Mouse (Mus musculus): ENCODE results near the gene Zbtb25. TPM values are rescaled to one million over a fixed set of nuclear protein-coding genes. Genes with fewer than 3 reads are reported as not detected.
A peak's percentile ranks its signal among the peaks of the same experiment; 100 is the strongest.

Gene Zbtb25
- total and polyA plus RNA-seq, 2 experiments from 2014 or later = 11.5 to 19.9 TPM

DNA sequence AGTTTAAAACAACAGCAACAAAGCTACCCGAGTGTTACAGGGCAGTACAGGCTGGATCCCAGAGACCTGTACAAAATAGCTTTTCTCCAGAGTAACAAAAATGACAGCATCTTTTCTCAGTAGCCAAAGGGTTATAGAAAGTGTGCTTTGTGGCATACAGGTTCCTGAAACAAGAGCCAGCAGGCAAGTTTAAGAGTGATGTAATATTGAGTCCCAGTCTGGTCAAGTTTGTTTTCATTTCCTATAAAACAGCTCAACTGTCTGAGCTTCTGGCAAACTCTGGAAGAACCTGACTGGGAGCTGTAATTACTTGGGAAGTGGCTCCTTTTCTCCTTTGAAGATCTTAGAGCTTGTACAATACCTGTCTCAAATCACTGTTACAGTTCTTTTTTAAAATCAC, 37.8 kb upstream of the Zbtb25 start:
- Histone ChIP-seq H3K4me1 (ENCODE audit: insufficient read depth, low read length) (0 out of 2 replicates have a peak, but pooled peaks cover 8% of the 10 kb centered on the region), H3K9ac (replicated peaks; ENCODE audit: low read length, poor library complexity, severe bottlenecking) (no peak overlapping the region), H3K4me3 (ENCODE audit: low read depth, low read length) (no peak overlapping the region), H3K36me3 (ENCODE audit: insufficient read depth, low read length) (no peaks in the 10 kb centered on the region), H3K4me2 (ENCODE audit: low read depth, low read length, poor library complexity, severe bottlenecking) (no peak overlapping the region), H3K27me3 (ENCODE audit: insufficient read depth, low read length) (peaks cover 29% of the 10 kb centered on the region), H3K27ac (ENCODE audit: low read depth, low read length) (no peak overlapping the region), H3K9me3 (ENCODE audit: low read length) (no peaks in the 10 kb centered on the region)
- 47% methylated on average over 1 of the region's 1 CpGs for WGBS
- no peak for DNase-seq (ENCODE audit: low spot score)
- no peak for ATAC-seq (ENCODE audit: low FRiP score)
- no peak for TF ChIP-seq CTCF (IDR thresholded peaks at IDR 0.05)

DNA sequence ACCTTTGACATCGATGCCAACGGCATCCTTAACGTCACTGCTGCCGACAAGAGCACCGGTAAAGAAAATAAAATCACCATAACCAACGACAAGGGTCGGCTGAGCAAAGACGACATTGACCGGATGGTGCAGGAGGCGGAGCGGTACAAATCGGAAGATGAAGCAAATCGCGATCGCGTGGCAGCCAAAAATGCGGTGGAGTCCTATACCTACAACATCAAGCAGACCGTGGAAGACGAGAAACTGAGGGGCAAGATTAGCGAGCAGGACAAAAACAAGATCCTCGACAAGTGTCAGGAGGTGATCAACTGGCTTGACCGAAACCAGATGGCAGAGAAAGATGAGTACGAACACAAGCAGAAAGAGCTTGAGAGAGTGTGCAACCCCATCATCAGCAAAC, 36.6 kb upstream of the Zbtb25 start:
- WGBS = 3% methylated on average over 23 of the region's 23 CpGs
- Histone ChIP-seq H3K9ac (replicated peaks; ENCODE audit: low read length, poor library complexity, severe bottlenecking) (no peak overlapping the region), H3K4me2 (ENCODE audit: low read depth, low read length, poor library complexity, severe bottlenecking) (peak overlapping the region; percentile 73), H3K27ac (ENCODE audit: low read depth, low read length) (no peak overlapping the region), H3K27me3 (ENCODE audit: insufficient read depth, low read length) (peaks cover 34% of the 10 kb centered on the region), H3K4me3 (ENCODE audit: low read depth, low read length) (peak overlapping the region; percentile 56), H3K9me3 (ENCODE audit: low read length) (no peaks in the 10 kb centered on the region), H3K4me1 (ENCODE audit: insufficient read depth, low read length) (0 out of 2 replicates have a peak, but pooled peaks cover 8% of the 10 kb centered on the region), H3K36me3 (ENCODE audit: insufficient read depth, low read length) (no peaks in the 10 kb centered on the region)
- no peak for TF ChIP-seq CTCF (IDR thresholded peaks at IDR 0.05)
- no peak for ATAC-seq (ENCODE audit: low FRiP score)
- no peak for DNase-seq (ENCODE audit: low spot score)

DNA sequence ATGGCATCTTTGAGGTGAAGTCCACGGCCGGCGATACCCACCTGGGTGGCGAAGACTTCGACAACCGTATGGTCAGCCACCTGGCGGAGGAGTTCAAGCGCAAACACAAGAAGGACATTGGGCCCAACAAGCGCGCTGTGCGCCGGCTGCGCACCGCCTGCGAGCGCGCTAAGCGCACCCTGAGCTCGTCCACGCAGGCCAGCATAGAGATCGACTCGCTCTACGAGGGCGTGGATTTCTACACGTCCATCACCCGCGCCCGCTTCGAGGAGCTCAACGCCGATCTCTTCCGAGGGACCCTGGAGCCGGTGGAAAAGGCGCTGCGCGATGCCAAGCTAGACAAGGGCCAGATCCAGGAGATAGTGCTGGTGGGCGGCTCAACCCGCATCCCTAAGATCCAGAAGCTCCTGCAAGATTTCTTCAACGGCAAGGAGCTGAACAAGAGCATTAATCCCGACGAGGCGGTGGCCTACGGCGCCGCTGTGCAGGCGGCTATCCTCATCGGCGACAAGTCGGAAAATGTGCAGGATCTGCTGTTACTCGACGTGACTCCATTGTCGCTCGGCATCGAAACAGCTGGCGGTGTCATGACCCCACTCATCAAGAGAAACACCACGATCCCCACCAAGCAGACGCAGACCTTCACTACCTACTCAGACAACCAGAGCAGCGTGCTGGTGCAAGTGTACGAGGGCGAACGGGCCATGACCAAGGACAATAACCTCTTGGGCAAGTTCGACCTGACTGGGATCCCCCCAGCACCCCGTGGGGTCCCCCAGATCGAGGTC, 36.0 kb upstream of the Zbtb25 start:
- TF ChIP-seq CTCF (IDR thresholded peaks at IDR 0.05) = peak; percentile 18; the same call in 1 of the 2 replicates
- no peak for ATAC-seq (ENCODE audit: low FRiP score)
- Histone ChIP-seq H3K9me3 (ENCODE audit: low read length) (no peaks in the 10 kb centered on the region), H3K27me3 (ENCODE audit: insufficient read depth, low read length) (peaks cover 34% of the 10 kb centered on the region), H3K4me2 (ENCODE audit: low read depth, low read length, poor library complexity, severe bottlenecking) (peak overlapping the region; percentile 73), H3K9ac (replicated peaks; ENCODE audit: low read length, poor library complexity, severe bottlenecking) (no peak overlapping the region), H3K4me1 (ENCODE audit: insufficient read depth, low read length) (0 out of 2 replicates have a peak, but pooled peaks cover 8% of the 10 kb centered on the region), H3K36me3 (ENCODE audit: insufficient read depth, low read length) (no peaks in the 10 kb centered on the region), H3K4me3 (ENCODE audit: low read depth, low read length) (peak overlapping the region; percentile 56), H3K27ac (ENCODE audit: low read depth, low read length) (no peak overlapping the region)
- WGBS = 3% methylated on average over 64 of the region's 64 CpGs
- no peak for DNase-seq (ENCODE audit: low spot score)

DNA sequence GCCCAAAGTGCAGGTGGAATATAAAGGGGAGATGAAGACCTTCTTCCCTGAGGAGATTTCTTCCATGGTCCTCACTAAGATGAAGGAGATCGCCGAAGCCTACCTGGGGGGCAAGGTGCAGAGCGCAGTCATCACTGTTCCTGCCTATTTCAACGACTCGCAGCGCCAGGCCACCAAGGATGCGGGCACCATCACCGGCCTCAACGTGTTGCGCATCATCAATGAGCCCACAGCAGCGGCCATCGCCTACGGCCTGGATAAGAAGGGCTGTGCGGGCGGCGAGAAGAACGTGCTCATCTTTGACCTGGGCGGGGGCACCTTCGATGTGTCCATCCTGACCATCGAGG, 35.4 kb upstream of the Zbtb25 start:
- DNase-seq (ENCODE audit: low spot score) = no peak
- Histone ChIP-seq H3K27me3 (ENCODE audit: insufficient read depth, low read length) (peaks cover 34% of the 10 kb centered on the region), H3K27ac (ENCODE audit: low read depth, low read length) (no peak overlapping the region), H3K36me3 (ENCODE audit: insufficient read depth, low read length) (no peaks in the 10 kb centered on the region), H3K4me3 (ENCODE audit: low read depth, low read length) (peak overlapping the region; percentile 56), H3K4me2 (ENCODE audit: low read depth, low read length, poor library complexity, severe bottlenecking) (peak overlapping the region; percentile 73), H3K9ac (replicated peaks; ENCODE audit: low read length, poor library complexity, severe bottlenecking) (no peak overlapping the region), H3K9me3 (ENCODE audit: low read length) (no peaks in the 10 kb centered on the region), H3K4me1 (ENCODE audit: insufficient read depth, low read length) (0 out of 2 replicates have a peak, but pooled peaks cover 8% of the 10 kb centered on the region)
- no peak for TF ChIP-seq CTCF (IDR thresholded peaks at IDR 0.05)
- no peak for ATAC-seq (ENCODE audit: low FRiP score)
- 10% methylated on average over 20 of the region's 20 CpGs for WGBS

DNA sequence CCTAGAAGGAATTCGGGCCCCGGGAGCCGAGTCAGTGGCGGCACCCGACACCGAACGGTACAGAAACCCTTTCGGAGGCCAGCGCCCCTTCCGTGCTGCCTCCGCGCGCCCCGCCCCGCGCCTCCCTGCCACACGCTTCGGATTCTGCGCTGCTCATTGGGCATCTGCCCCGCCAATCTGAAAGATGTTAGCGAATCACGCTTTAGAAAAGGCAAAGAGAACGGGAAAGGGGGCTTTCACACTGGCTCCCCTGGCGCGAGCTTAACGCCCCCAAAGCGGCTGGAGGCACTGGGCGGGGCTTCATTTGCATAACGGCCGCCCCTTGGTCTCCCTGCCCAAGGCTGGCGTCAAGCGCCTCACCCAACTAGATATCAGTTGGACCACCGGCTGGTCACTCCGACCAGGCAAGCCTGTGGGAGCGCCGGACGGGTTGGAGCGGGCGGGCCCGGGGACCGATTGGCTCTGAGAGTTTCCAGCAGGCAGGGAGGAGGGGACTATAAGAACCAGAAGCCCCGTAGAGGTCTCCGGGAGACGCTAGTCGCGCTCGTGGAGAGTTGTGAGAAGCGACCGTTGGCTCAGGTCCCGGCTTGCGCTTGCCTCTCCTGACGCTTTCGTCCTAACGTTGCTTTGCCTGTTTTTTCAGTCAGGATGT, 34.6 kb upstream of the Zbtb25 start, which contains the start of gene Hspa2:
Hspa2 (plus strand) TSS at position 291 of the 652 bp plus-strand sequence.
- Histone ChIP-seq H3K27me3 (ENCODE audit: insufficient read depth, low read length) (peaks cover 34% of the 10 kb centered on the region), H3K36me3 (ENCODE audit: insufficient read depth, low read length) (no peaks in the 10 kb centered on the region), H3K4me2 (ENCODE audit: low read depth, low read length, poor library complexity, severe bottlenecking) (peak within 1 kb of the TSS; percentile 73), H3K9ac (replicated peaks; ENCODE audit: low read length, poor library complexity, severe bottlenecking) (peak within 1 kb of the TSS; percentile 46; the same call in 1 of the 2 replicates), H3K4me3 (ENCODE audit: low read depth, low read length) (peak within 1 kb of the TSS; percentile 56), H3K9me3 (ENCODE audit: low read length) (no peaks in the 10 kb centered on the region), H3K27ac (ENCODE audit: low read depth, low read length) (peak within 1 kb of the TSS; percentile 48; the same call in 1 of the 2 replicates), H3K4me1 (ENCODE audit: insufficient read depth, low read length) (0 out of 2 replicates have a peak, but pooled peaks cover 8% of the 10 kb centered on the region)
- peak; percentile 99 for DNase-seq (ENCODE audit: low spot score)
- peak; percentile 97 for ATAC-seq (ENCODE audit: low FRiP score)
- WGBS = under 1% methylated on average over 54 of the region's 54 CpGs
- TF ChIP-seq CTCF (IDR thresholded peaks at IDR 0.05) = no peak
